Mouse (Mus musculus): ENCODE measurements around the gene Panx2.

Panx2 gene

DNA sequence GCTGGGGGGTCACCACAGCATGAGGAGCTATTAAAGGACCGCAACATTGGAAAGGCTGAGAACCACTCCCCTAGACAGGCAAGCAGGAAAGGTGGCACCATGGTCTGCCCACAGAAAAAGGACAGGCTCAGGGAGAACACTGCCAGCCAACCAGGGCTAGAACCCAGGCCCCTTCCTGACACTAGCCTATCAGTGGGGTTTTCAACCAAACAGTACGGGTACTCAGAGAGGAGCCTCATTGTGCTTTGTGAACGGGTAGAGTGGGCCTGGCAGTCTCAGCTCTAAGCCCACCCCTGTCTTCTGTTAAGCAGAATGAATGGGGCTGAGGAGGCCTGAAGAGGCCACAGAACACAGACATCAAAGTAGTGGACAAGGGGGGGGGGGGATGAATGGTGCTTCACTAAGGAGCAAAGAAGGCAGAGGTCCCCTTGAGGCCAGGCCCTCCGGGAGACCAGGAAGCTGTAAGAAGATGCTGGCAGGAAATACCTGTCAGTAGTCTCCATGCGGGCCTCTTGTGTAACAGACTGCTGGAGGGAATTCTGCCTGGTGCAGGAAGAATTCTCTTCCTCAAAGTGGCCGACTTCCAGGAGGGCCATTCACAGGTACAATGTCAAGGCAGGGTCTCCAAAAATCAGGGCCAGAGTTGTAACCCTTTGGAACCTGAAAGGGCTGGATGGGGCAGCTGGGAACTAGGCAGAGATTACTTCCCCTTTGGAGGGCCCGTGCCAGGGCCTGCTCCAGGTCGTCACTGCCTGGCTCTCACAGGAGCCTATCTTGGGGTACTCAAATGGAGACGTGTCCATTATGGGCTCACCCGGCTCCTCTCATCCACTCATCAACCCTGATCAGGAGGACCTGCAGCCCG is 15.3 kb downstream of the Panx2 start, which contains the start of gene Trabd:
Gene Trabd (plus strand): TSS at position 512 of the 865 bp plus-strand sequence.
- DNase-seq (ENCODE audit: low spot score in 2 of 2), result peak in 1 of 2 experiments; percentile 38

DNA sequence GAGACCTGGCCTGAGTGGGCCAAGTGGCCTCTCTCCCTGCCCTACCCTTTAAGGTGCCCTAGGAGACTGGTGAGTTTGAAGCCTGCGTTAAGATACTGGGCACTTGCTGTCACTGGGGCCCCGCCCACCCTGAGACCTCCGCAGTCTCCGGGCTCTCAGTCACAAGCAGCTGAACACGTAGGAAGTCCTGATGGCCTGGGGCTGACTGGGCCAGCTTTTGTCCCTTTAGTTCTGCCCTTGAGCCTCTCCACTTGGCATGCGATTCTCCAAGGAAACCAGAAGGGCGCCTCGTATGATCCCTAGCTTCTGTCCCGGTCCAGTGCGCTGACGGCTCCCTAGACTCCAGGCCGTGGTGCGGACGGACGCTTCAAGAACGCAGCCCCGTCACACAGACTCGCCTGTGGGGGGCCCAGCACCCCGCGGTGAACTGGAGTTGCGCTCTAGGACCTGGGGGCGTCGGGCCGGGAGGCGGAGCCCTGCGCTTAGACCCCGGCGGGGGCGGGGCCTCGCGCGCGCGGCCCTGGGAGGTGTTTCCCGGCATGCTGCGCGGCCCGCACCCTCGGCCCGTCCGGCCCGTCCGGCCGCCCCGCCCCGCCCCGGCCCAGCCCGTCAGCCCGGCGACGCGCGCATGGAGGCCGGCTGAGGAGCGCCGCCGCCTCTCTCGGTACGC is 16.1 kb downstream of the Panx2 start:
- peak; percentile 77 to 82 for DNase-seq (ENCODE audit: low spot score in 2 of 2)

DNA sequence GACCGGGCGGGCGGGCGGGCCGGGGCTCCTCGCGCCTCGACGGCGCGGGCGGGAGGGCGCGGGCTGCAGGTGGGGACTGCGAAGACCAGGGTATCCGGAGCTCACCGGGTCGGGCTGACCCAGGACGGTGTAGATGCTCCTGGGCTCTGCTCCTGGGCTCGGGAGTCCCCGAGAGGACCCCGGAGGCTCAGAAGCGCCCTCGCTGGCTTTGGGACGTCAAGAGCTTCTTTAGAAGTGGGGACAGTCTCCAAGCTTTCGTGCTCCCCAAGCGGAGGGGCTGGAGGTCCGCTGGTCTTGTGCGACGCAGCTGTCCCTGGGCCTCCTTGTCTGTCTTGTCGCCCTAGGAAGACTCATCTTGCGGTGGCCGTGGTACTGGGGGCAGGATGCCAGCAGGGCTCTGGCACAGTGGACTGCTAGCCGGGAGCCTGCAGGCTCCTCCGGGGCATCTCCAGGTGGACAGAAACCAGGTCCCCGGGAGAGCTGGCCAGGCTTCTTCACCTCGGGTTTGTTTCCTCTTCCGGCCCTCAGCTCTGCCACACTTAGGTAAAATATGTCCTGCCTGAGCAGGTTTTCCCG is 16.7 kb downstream of the Panx2 start:
- peak in 1 of 2 experiments; percentile 45 for DNase-seq (ENCODE audit: low spot score in 2 of 2)

DNA sequence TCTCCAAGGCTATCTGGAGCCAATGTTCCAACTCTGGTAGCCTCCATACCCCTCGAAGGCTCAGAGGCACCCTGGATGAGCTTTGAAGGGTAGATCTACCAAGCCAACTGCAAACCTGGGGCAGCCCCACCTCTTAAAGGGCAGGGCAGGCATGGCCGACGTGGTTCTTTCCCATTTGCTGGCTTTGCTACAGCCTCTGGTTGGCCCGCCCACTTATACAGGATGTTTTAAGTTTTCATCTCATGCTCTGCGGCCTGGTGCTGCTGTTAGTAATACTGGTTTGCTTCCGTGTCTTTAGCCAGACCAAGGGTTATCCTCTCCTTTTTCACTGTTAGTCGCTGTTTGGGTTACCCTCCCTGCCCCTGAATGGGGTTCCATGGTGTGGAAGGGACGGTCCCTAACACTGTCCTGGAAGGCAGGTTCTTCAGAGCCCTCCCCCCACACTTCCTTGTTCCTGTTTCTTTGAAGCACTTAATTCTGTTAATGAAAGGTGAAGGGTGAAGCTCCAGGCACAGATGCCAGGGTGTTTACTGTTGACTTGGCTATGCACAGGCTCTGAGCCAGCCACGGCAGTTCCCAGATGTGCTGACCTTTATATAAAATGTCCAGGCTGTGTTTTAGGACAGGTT is 18.8 kb downstream of the Panx2 start:
- no peak for DNase-seq (ENCODE audit: low spot score in 2 of 2)

DNA sequence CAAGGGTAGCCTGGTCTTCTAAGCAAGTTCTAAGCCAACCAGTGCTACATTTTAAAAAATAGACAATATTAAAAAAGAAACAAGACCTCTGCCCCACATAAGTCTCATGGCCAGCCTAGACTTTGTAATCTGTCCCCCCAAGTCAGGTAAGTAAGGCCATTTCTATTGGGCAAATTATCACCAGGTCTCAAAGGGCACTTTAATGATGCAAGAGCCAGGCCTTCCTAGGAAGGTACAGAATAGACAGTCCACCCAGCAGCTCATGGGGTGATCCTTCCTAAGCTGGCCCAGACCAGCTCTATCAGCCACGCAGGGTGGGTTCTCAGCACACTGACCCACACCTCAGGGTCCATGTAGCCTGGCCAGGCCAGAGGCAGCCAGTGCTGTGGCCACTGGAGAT is 24.4 kb downstream of the Panx2 start:
- no peak for DNase-seq (ENCODE audit: low spot score in 2 of 2)

DNA sequence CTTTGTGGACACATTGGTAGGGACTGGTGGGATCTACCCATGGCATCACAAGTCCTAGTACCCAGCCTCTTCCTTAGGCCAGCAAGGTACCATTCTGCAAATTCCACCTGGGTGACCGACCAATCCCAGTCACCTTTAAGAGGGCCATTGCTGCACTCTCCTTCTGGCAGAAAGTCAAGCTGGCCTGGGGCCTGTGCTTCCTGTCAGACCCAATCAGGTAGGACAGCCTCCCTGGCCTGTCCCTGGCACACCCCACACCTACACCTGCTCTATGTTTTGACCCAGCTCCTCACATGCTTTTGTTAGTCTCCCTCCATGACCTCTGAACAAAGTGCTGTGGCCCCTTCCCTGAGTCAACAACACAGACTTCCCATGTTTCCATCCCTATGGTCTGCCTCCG is 25.3 kb downstream of the Panx2 start:
- DNase-seq (ENCODE audit: low spot score in 2 of 2), result no peak

DNA sequence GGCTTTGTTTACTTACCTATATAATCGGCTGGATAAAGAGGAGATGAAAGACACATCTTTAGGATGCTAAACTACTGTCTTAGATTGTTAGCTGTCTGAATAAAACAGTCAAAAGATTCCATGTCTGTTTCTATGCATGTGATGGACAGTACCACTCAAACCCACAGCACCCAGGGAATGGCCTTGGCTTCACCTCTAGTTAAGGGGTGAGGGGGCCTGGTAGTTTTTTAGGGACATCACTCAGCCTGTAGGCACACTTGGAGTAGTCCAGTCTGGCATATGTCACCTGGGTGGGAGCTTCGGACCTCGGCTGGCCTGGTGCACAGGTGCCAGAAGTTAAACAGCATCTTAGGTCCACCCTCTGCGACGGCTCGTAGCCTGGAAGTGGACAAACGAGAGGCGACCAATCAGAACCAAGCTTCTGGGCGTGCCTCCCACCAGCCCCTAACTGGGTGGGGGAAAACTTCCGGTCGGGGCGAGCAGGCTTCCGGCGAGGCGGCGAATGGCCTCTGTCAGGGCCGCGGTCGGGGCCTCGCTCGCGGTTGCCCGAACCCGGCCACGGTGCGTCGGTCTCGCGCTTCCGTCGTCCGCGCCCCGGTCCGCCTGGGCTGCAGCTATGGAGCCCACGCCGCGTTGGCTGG is 29.2 kb downstream of the Panx2 start, which contains the start of gene Selenoo:
Gene Selenoo (plus strand): TSS at position 478 of the 641 bp plus-strand sequence.
- peak; percentile 90 for DNase-seq (ENCODE audit: low spot score in 2 of 2)

DNA sequence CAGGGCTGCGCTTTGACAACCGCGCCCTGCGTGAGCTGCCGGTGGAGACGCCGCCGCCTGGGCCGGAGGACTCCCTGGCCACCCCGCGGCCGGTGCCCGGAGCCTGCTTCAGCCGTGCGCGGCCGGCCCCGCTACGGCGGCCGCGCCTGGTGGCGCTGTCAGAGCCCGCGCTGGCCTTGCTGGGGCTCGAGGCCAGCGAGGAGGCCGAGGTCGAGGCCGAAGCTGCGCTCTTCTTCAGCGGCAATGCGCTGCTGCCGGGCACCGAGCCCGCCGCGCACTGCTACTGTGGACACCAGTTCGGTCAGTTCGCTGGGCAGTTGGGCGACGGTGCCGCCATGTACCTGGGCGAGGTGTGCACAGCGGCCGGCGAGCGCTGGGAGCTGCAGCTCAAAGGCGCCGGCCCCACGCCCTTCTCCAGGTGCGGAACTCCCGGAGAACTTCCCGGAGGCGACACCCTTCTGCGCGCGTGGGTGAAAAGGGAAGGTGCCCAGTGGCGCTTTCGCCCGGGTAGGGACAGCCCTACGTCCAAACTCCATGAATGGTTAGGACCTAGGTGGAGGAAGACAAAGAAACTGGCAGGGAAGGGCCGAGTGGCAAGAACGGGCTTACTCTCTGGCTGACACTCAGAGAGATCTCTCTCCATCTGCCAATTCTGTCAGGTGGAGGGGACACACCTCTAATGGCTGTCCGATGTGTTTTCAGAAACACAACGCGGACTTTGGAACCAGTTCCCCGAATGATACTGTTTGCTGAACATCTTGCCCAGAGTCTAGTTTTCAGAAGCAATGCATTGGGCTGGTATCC is 29.9 kb downstream of the Panx2 start:
- no peak for DNase-seq (ENCODE audit: low spot score in 2 of 2)

DNA sequence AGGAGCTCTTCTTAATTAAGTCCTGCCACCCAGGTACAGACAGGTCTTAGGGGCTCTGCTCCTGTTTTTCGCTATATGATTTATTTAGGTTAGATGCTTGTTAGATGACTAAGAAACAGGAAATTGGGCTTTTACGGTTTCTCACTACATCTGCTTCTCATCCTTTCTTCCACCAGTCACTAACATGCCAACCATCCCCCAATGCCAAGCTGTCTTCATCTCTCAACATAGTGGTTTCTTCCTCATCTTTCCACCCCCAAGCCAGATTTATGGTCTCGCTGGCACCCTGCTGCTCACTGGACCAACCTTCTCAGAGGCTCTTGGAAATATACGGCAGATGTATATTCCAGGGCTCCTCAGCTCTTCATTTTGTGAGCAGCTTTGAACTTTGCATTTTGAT is 31.1 kb downstream of the Panx2 start:
- DNase-seq (ENCODE audit: low spot score in 2 of 2), result no peak

DNA sequence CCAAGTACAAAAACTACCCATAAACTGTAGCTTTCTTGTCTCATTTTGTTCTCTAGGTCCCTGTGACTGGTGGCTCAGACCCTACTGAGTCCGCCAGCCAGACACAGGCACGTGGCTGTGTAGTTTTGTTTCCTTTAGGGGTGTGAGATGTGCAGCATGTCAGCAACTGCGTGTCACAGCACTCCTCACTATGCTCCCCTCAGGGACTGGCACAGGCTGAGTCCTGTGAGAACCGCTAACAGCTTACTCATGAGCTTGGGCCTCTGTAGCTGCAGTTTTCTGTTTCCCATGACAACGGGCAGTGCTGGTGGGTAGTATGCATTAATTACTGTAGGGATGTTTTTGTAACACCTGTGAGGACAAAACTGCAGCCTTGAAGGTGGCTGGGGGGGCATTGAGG is 32.6 kb downstream of the Panx2 start:
- no peak for DNase-seq (ENCODE audit: low spot score in 2 of 2)

DNA sequence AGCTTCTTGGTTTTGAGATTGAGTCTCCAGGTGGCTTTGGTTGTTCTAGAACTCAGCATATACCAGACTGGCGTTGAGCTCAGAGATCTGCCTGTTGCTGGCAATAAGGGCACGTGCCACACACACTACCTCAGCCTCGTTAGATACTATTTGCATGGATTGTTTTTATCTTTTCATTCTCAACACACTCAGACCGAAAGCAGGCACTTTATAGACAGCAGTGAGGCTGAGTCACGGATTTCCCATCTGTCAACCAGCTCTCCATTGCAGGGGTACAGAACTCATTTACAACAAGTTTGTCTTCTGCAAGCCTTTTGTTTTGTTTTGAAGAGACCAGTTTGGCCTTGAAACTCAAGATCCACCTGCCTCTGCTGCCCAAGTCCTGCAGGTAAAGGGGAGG is 37.9 kb downstream of the Panx2 start:
- no peak for DNase-seq (ENCODE audit: low spot score in 2 of 2)

DNA sequence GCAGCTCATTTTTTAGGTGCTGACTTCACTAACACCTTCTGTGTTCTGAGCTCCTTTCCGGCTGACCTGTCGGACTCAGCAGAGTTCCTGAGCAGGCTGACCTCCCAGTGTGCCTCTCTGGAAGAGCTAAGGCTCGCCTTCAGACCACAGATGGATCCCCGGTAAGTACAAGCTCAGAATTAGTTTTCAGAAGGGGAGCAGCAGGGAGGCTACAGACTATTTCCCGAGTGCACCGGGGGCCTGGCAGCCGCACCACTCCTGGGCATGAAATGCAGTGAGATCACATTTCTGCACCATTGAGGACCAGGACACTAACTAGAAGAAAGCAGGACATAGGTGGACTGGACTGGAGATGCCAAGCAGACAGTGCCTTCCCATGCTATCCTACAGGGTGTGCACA is 39.1 kb downstream of the Panx2 start:
- no peak for DNase-seq (ENCODE audit: low spot score in 2 of 2)

DNA sequence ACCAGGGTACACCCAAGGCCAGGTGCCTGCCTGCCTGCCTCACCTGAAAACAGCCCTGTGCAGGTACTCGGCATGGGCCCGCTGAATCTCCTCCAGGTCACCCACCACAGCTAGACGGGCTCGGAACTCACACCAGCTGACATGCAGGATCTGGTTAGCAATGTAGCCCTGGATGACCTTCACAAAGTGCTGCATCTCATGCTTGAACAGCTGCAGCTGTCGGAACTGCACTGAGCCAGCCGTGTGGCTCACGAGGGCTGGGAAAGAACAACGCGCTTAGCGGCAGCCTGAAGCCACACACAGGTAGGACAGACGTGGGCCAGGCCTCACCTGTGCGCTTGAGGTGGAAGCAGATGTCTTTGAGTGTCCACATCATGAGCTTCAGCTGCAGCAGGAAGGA is 41.3 kb downstream of the Panx2 start:
- DNase-seq (ENCODE audit: low spot score in 2 of 2), result no peak

DNA sequence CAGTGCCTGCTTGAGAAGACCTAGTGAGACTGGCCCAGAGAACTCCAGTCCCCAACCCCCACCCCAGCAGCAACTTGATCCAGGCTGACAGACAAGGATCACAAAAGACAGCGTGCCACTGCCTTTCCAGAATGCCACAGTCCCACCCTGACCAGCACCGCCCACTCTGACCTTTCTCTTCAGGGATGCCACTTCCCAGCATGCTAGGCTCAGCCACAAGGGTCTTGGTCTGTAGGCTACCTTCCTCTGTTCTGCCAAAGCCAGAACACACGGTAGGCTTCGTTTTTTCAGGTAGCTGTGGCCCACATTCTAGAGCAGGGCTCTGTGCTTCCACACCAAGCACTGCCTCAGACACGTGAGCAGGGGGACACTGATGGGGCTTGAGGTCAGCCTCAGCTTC is 43.1 kb downstream of the Panx2 start:
- no peak for DNase-seq (ENCODE audit: low spot score in 2 of 2)

DNA sequence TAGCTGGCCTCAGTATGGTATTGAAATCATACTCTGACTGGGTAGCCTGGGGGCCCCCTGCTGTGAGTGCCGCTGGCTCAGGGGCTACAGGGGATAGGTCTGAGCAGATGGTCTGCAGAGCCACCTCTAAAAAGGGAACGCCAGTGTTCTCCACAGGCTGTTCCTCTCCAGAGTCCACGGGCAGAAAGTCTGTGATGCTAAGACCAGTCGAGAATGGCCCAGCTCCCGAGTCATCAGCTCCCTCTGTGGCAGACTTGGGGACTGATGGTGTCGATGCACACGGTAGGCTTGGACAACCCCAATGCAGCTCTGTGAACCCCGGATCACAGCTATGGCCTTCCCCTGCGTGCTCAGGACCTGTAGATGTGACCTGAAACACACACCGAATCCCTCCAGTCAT is 44.4 kb downstream of the Panx2 start:
- no peak for DNase-seq (ENCODE audit: low spot score in 2 of 2)

DNA sequence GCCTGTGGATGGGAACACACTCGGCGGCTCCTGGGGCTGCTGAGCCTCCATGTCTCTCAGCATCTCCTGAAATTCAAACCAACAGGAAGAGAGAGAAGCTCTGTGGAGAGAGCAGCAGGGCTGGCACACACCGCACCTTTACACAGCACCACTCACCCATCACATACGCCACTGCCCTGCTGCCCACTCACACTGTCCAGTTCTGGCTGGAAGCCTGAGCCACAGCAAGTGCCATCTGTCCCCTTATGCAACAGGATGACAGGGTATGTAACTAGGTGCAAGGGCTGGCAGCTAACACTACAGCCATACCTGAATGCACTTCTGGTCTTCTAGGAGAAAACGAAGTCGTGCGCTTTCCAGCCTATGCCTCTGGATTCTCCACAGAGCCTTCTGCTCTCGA is 44.9 kb downstream of the Panx2 start:
- DNase-seq (ENCODE audit: low spot score in 2 of 2), result peak; percentile 59 to 76

DNA sequence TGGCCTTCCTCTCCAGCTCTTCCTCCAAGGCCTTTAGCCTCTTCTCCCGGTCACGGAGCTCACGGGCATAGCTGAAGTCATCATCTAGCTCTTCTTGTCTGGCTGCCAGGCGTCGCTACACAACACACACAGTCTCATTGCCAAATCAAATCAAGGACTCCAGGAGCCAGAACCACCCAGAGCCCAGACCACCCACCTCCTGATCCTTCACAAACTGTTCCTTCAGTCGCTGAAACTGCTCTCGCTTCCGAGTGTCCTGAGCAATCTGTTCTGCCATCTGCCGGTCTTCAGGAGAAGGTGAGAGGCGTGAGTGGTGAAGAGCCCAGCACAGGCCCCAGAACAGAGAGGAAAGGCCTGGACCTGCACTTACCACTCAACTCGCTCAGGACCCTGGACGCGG is 46.5 kb downstream of the Panx2 start:
- DNase-seq (ENCODE audit: low spot score in 2 of 2), result peak; percentile 46 to 65

DNA sequence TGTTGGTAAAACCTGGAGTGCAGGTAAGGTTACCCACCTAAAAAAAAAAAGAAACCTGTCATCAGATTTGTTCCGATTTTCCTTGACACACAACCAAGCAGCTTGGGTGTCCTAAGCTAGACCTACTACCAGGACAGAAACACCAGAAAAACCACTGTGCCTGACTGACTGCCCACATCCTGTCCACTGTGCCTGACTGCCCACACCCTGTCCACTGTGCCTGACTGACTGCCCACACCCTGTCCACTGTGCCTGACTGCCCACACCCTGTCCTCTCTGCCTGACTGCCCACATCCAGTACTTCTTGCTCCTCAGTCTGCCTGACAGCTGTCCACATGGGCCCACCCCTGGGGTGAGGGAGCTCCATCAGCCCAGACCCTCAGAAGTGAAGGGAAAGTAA is 47.4 kb downstream of the Panx2 start:
- no peak for DNase-seq (ENCODE audit: low spot score in 2 of 2)

DNA sequence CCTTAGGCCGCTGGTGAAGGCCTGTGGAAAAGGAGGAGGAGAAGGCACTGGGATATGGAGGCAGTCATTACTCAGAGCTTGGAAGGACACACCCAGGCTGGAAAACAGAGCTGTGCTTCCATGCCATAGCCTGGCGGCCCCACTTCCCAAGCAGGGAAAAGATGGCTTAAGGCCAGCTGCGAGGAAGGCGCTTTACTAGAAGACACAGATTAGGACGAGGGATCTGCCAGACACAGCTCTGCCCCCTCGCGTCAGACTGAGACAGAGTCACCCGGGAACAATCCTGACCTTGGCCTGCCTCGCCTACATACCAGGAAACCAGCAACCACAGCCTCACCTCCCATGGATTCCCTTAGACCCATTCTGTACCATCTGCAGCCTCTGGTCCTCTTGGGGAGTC is 50.6 kb downstream of the Panx2 start:
- no peak for DNase-seq (ENCODE audit: low spot score in 2 of 2)

DNA sequence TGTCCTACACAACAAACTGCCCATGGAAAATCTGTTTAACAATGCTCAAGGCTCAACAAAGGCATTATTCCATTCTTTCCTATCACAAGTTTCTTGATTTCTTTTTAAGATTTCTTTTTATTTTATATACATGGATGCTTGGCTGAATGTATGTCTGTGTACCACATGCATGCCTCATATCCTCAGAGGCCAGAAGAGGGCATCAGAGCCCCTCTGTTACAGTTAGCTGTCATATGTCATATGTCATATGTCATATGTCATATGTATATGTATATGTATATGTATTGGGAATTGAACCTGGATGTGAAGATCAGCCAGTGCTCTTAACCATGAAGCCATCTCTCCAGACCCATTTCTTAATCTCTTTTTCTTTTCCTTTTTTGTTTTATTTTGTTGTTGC is 58.5 kb downstream of the Panx2 start:
- DNase-seq (ENCODE audit: low spot score in 2 of 2), result no peak
